In genomic region chr7:109957996-109958789, GRCm38 (mm10) we compare ENCODE assay signal across 8 mouse cellular contexts. TPM values are rescaled to one million over a fixed set of nuclear protein-coding genes. Genes with fewer than 3 reads are reported as not detected.
A peak's percentile ranks its signal among the peaks of the same experiment; 100 is the strongest.
DNase-seq lines count a peak whose midpoint lies in the region; ATAC-seq and TF ChIP-seq lines count a peak whose summit lies in the region.

No protein-coding gene starts in this region.

- DNase-seq in testis, postnatal 14 days (ENCODE audit: low spot score), result no peak
- DNase-seq in liver, embryonic 14.5 days (ENCODE audit: low read depth in 3 of 3, low spot score in 3 of 3), result no peak
- no peak for DNase-seq in urinary bladder, postnatal 25 days (ENCODE audit: low spot score)
- no peak for DNase-seq in retina, embryonic 14.5 days (ENCODE audit: low spot score)
- DNase-seq in ovary, postnatal 14 days (ENCODE audit: low spot score), result no peak

- no peak for TF ChIP-seq EP300 in liver, embryonic 14.5 days (IDR thresholded peaks at IDR 0.05; ENCODE audit: low read depth)

- TF ChIP-seq CTCF in testis, adult 2 months (IDR thresholded peaks at IDR 0.05; ENCODE audit: control insufficient read depth, insufficient read depth, insufficient replicate concordance, low read depth, low read length), result no peak
- TF ChIP-seq CTCF in liver, embryonic 14.5 days (IDR thresholded peaks at IDR 0.05; ENCODE audit: low read depth), result no peak

- H3K4me3 ChIP-seq in erythroblast, embryonic 14.5 days (replicated peaks), result peak overlapping the region; percentile 82
- H3K4me3 ChIP-seq in testis, adult 2 months (ENCODE audit: control insufficient read depth, low read depth, low read length), result no peak overlapping the region
- H3K4me3 ChIP-seq in liver, embryonic 14.5 days (ENCODE audit: insufficient read depth in 1 of 2, low read depth in 2 of 2, low read length in 2 of 2), result peak overlapping the region in 1 of 2 experiments; percentile 74; a peak in 2 of 4 replicates

- H3K9me3 ChIP-seq in erythroblast, embryonic 14.5 days (ENCODE audit: control insufficient read depth, low read length), result no peaks in the 10 kb centered on the region
- H3K9me3 ChIP-seq in liver, embryonic 14.5 days (ENCODE audit: control insufficient read depth, low read length), result no peaks in the 10 kb centered on the region

- H3K27me3 ChIP-seq in erythroblast, embryonic 14.5 days (ENCODE audit: control insufficient read depth), result peaks cover 15% of the 10 kb centered on the region
- no peaks in the 10 kb centered on the region for H3K27me3 ChIP-seq in testis, adult 2 months (ENCODE audit: control insufficient read depth, insufficient read depth, low read length)
- H3K27me3 ChIP-seq in liver, embryonic 14.5 days (ENCODE audit: control insufficient read depth, insufficient read depth, low read length), result no peaks in the 10 kb centered on the region

- 0 out of 2 replicates have a peak overlapping the region, but pooled peaks have one; percentile 21 for H3K9ac ChIP-seq in liver, embryonic 14.5 days (replicated peaks)

- TF ChIP-seq POLR2A in testis, adult 2 months (IDR thresholded peaks at IDR 0.05; ENCODE audit: control insufficient read depth, low read depth, low read length), result no peak

- 58% methylated on average over 8 of the region's 8 CpGs for WGBS in liver, embryonic 14.5 days (ENCODE audit: insufficient replicate concordance)

- H3K27ac ChIP-seq in testis, adult 2 months (ENCODE audit: control insufficient read depth, insufficient read depth, low read depth, low read length), result 0 out of 2 replicates have a peak overlapping the region, but pooled peaks have one; percentile 42
- no peak overlapping the region for H3K27ac ChIP-seq in liver, embryonic 14.5 days

- no peak for ATAC-seq in erythroblast, adult 5-6 weeks (replicated peaks; ENCODE audit: low FRiP score, poor library complexity, severe bottlenecking)
- ATAC-seq in liver, embryonic 14.5 days (ENCODE audit: insufficient read depth), result no peak

- peaks cover 24% of the 10 kb centered on the region for H3K4me1 ChIP-seq in erythroblast, embryonic 14.5 days (ENCODE audit: control insufficient read depth)
- peaks cover 8% of the 10 kb centered on the region for H3K4me1 ChIP-seq in testis, adult 2 months (ENCODE audit: control insufficient read depth, insufficient read depth, low read length)
- H3K4me1 ChIP-seq in liver, embryonic 14.5 days (replicated peaks; ENCODE audit: control insufficient read depth in 2 of 2, insufficient read depth in 2 of 2, low read length in 1 of 2), result peaks cover 11 to 18% of the 10 kb centered on the region in 2 experiments

- peak overlapping the region; percentile 59 for H3K4me2 ChIP-seq in liver, embryonic 14.5 days (ENCODE audit: low read depth)

- no peaks in the 10 kb centered on the region for H3K36me3 ChIP-seq in erythroblast, embryonic 14.5 days (ENCODE audit: control insufficient read depth)
- H3K36me3 ChIP-seq in testis, adult 2 months (ENCODE audit: control insufficient read depth, insufficient read depth, low read length), result no peaks in the 10 kb centered on the region
- H3K36me3 ChIP-seq in liver, embryonic 14.5 days (replicated peaks; ENCODE audit: control insufficient read depth, insufficient read depth, low read depth), result no peaks in the 10 kb centered on the region

RNA-seq across cellular contexts. Expression of gene Dennd5a, which starts 2.1 kb away (rescaled TPM):
- 0.45 and 0.60 TPM in 2 replicates for polyA plus RNA-seq in erythroblast, embryonic 14.5 days (2012)
- 54.6 and 55.8 TPM in 2 replicates for total RNA-seq in erythroblast, adult 5-6 weeks (2015; ENCODE audit: low replicate concordance)
- total RNA-seq in erythroblast, adult 5-6 weeks (2017; ENCODE audit: low replicate concordance), result 19.8 and 26.3 TPM in 2 replicates
- polyA plus RNA-seq in testis, adult 2 months (2012; rRNA removed), result 41.1 and 41.3 TPM in 2 replicates
- polyA plus RNA-seq in liver, embryonic 14.5 days (2012; rRNA removed), result 11.5 and 13.8 TPM in 2 replicates
- 6.9 and 8.9 TPM in 2 replicates for polyA plus RNA-seq in liver, embryonic 14.5 days (2014; fragmentation: Nextera tagmentation; extraction: Ambion mirVana)

RNA-seq across cellular contexts. Expression of gene Tmem41b, which starts 28.5 kb away (rescaled TPM):
- polyA plus RNA-seq in erythroblast, embryonic 14.5 days (2012), result 1.0 and 1.3 TPM in 2 replicates
- 10.7 and 14.2 TPM in 2 replicates for total RNA-seq in erythroblast, adult 5-6 weeks (2015; ENCODE audit: low replicate concordance)
- total RNA-seq in erythroblast, adult 5-6 weeks (2017; ENCODE audit: low replicate concordance), result 19.3 and 25.2 TPM in 2 replicates
- polyA plus RNA-seq in testis, adult 2 months (2012; rRNA removed), result 43.2 and 54.8 TPM in 2 replicates
- polyA plus RNA-seq in liver, embryonic 14.5 days (2012; rRNA removed), result 10.7 and 14.5 TPM in 2 replicates
- 30.0 and 32.9 TPM in 2 replicates for polyA plus RNA-seq in liver, embryonic 14.5 days (2014; fragmentation: Nextera tagmentation; extraction: Ambion mirVana)

RNA-seq across cellular contexts. Expression of gene Ipo7, which starts 59.9 kb away (rescaled TPM):
- polyA plus RNA-seq in erythroblast, embryonic 14.5 days (2012), result 0.84 and 1.4 TPM in 2 replicates
- 17.9 and 24.5 TPM in 2 replicates for total RNA-seq in erythroblast, adult 5-6 weeks (2015; ENCODE audit: low replicate concordance)
- total RNA-seq in erythroblast, adult 5-6 weeks (2017; ENCODE audit: low replicate concordance), result 33.1 and 39.3 TPM in 2 replicates
- 7.9 and 8.7 TPM in 2 replicates for polyA plus RNA-seq in testis, adult 2 months (2012; rRNA removed)
- 13.6 and 22.2 TPM in 2 replicates for polyA plus RNA-seq in liver, embryonic 14.5 days (2012; rRNA removed)
- polyA plus RNA-seq in liver, embryonic 14.5 days (2014; fragmentation: Nextera tagmentation; extraction: Ambion mirVana), result 9.1 and 10.2 TPM in 2 replicates
